In genomic region chr13:55484520-55485088, GRCm38 (mm10) we compare ENCODE assay signal across 9 mouse cellular contexts. TPM values are rescaled to one million over a fixed set of nuclear protein-coding genes. Genes with fewer than 3 reads are reported as not detected.
A peak's percentile ranks its signal among the peaks of the same experiment; 100 is the strongest.
DNase-seq lines count a peak whose midpoint lies in the region; ATAC-seq and TF ChIP-seq lines count a peak whose summit lies in the region.
"Had no signal": no experiment of that assay in that cellular context is flagged by ENCODE, and none has a peak within 500 bp of the region (broad histone marks: within the 10 kb centered on the region; RNA-seq: fewer than 3 reads in every experiment).

No protein-coding gene starts in this region.

- ATAC-seq in midbrain, embryonic 13.5 days, result no peak

- H3K4me1 ChIP-seq in testis, adult 2 months (ENCODE audit: control insufficient read depth, insufficient read depth, low read length), result peaks cover 42% of the 10 kb centered on the region
- H3K4me1 ChIP-seq in hindbrain, embryonic 10.5 days (replicated peaks), result peaks cover 69% of the 10 kb centered on the region
- H3K4me1 ChIP-seq in midbrain, embryonic 13.5 days (replicated peaks), result peaks cover 62% of the 10 kb centered on the region

- peak overlapping the region; percentile 100 for H3K9ac ChIP-seq in midbrain, embryonic 13.5 days (replicated peaks)

- no peak overlapping the region for H3K27ac ChIP-seq in testis, adult 2 months (ENCODE audit: control insufficient read depth, insufficient read depth, low read depth, low read length)
- peak overlapping the region; percentile 100 for H3K27ac ChIP-seq in hindbrain, embryonic 10.5 days
- peak overlapping the region; percentile 100 for H3K27ac ChIP-seq in midbrain, embryonic 13.5 days

- DNase-seq in testis, postnatal 14 days (ENCODE audit: low spot score), result no peak
- peak; percentile 39 for DNase-seq in hindbrain, embryonic 10.5 days (ENCODE audit: low spot score)
- DNase-seq in right cerebral cortex, postnatal 10 days (ENCODE audit: low spot score in 2 of 2), result no peak
- DNase-seq in retina, embryonic 14.5 days (ENCODE audit: low spot score), result no peak
- DNase-seq in spleen, postnatal 36 days (ENCODE audit: low spot score in 2 of 2), result no peak
- DNase-seq: heart, postnatal 10 days; lung, postnatal 4 days had no signal

- H3K4me3 ChIP-seq in testis, adult 2 months (ENCODE audit: control insufficient read depth, low read depth, low read length), result peak overlapping the region; percentile 50
- H3K4me3 ChIP-seq in hindbrain, embryonic 10.5 days, result peak overlapping the region; percentile 98
- peak overlapping the region; percentile 97 for H3K4me3 ChIP-seq in midbrain, embryonic 13.5 days (replicated peaks)

- no peaks in the 10 kb centered on the region for H3K9me3 ChIP-seq in hindbrain, embryonic 10.5 days
- no peaks in the 10 kb centered on the region for H3K9me3 ChIP-seq in midbrain, embryonic 13.5 days

- WGBS in hindbrain, embryonic 10.5 days, result 17% methylated on average over 7 of the region's 7 CpGs
- WGBS in midbrain, embryonic 13.5 days, result 14% methylated on average over 7 of the region's 7 CpGs

- peak overlapping the region; percentile 100 for H3K4me2 ChIP-seq in midbrain, embryonic 13.5 days (replicated peaks)

- no peak for TF ChIP-seq CTCF in testis, adult 2 months (IDR thresholded peaks at IDR 0.05; ENCODE audit: control insufficient read depth, insufficient read depth, insufficient replicate concordance, low read depth, low read length)

- no peaks in the 10 kb centered on the region; the same call in none of the 2 replicates for H3K27me3 ChIP-seq in testis, adult 2 months (ENCODE audit: control insufficient read depth, insufficient read depth, low read length)
- H3K27me3 ChIP-seq in hindbrain, embryonic 10.5 days (ENCODE audit: insufficient read depth, poor library complexity, severe bottlenecking), result no peaks in the 10 kb centered on the region
- no peaks in the 10 kb centered on the region for H3K27me3 ChIP-seq in midbrain, embryonic 13.5 days

- TF ChIP-seq POLR2A in testis, adult 2 months (IDR thresholded peaks at IDR 0.05; ENCODE audit: control insufficient read depth, low read depth, low read length), result no peak

- H3K36me3 ChIP-seq in testis, adult 2 months (ENCODE audit: control insufficient read depth, insufficient read depth, low read length), result no peaks in the 10 kb centered on the region
- peaks cover 55% of the 10 kb centered on the region for H3K36me3 ChIP-seq in hindbrain, embryonic 10.5 days
- peaks cover 37% of the 10 kb centered on the region for H3K36me3 ChIP-seq in midbrain, embryonic 13.5 days

RNA-seq across cellular contexts. Expression of gene Dbn1, which starts 3.3 kb away (rescaled TPM):
- polyA plus RNA-seq in testis, adult 2 months (2012; rRNA removed), result 89.3 and 101 TPM in 2 replicates
- polyA plus RNA-seq in hindbrain, embryonic 10.5 days (2016; fragmentation: Nextera tagmentation; extraction: Ambion mirVana), result 420 and 518 TPM in 2 replicates
- 655 and 674 TPM in 2 replicates for polyA plus RNA-seq in midbrain, embryonic 13.5 days (2015; fragmentation: Nextera tagmentation; extraction: Ambion mirVana)

RNA-seq across cellular contexts. Expression of gene Prr7, which starts 20.5 kb away (rescaled TPM):
- polyA plus RNA-seq in testis, adult 2 months (2012; rRNA removed), result 20.3 and 24.9 TPM in 2 replicates
- polyA plus RNA-seq in hindbrain, embryonic 10.5 days (2016; fragmentation: Nextera tagmentation; extraction: Ambion mirVana), result 0.69 and 1.0 TPM in 2 replicates
- polyA plus RNA-seq in midbrain, embryonic 13.5 days (2015; fragmentation: Nextera tagmentation; extraction: Ambion mirVana), result 2.3 and 2.8 TPM in 2 replicates

RNA-seq across cellular contexts. Expression of gene Pdlim7, which starts 28.9 kb away (rescaled TPM):
- 7.6 and 14.5 TPM in 2 replicates for polyA plus RNA-seq in testis, adult 2 months (2012; rRNA removed)
- polyA plus RNA-seq in hindbrain, embryonic 10.5 days (2016; fragmentation: Nextera tagmentation; extraction: Ambion mirVana), result 194 and 221 TPM in 2 replicates
- 145 and 159 TPM in 2 replicates for polyA plus RNA-seq in midbrain, embryonic 13.5 days (2015; fragmentation: Nextera tagmentation; extraction: Ambion mirVana)

RNA-seq across cellular contexts. Expression of gene Grk6, which starts 39.7 kb away (rescaled TPM):
- 7.8 and 8.4 TPM in 2 replicates for polyA plus RNA-seq in testis, adult 2 months (2012; rRNA removed)
- polyA plus RNA-seq in hindbrain, embryonic 10.5 days (2016; fragmentation: Nextera tagmentation; extraction: Ambion mirVana), result 51.5 and 52.3 TPM in 2 replicates
- polyA plus RNA-seq in midbrain, embryonic 13.5 days (2015; fragmentation: Nextera tagmentation; extraction: Ambion mirVana), result 26.8 and 35.7 TPM in 2 replicates

RNA-seq across cellular contexts. Expression of gene Dok3, which starts 44.5 kb away (rescaled TPM):
- polyA plus RNA-seq in testis, adult 2 months (2012; rRNA removed), result 2.3 TPM in 2 replicates
- polyA plus RNA-seq in hindbrain, embryonic 10.5 days (2016; fragmentation: Nextera tagmentation; extraction: Ambion mirVana), result 3.5 and 3.9 TPM in 2 replicates
- 4.3 and 4.7 TPM in 2 replicates for polyA plus RNA-seq in midbrain, embryonic 13.5 days (2015; fragmentation: Nextera tagmentation; extraction: Ambion mirVana)
